1 mouse cellular context compared by ENCODE assay signal in genomic region chr17:27628376-27628775, GRCm38 (mm10).
TF ChIP-seq lines count a peak whose summit lies in the region.

No protein-coding gene starts in this region.

TF ChIP-seq in MEL, 35 proteins besides CTCF, POLR2A, EP300 and RAD21 (continued from another document):
- TF ChIP-seq ZC3H11A (IDR thresholded peaks at IDR 0.05; ENCODE audit: low read depth, low read length) (no peak), MXI1 (IDR thresholded peaks at IDR 0.05; ENCODE audit: low read depth, low read length) (no peak), BHLHE40 (IDR thresholded peaks at IDR 0.05; ENCODE audit: borderline replicate concordance, low read depth, low read length) (no peak), GABPA (IDR thresholded peaks at IDR 0.05; ENCODE audit: low read depth, low read length) (no peak), ZMIZ1 (IDR thresholded peaks at IDR 0.05; ENCODE audit: low read depth, low read length) (no peak), ZNF384 (IDR thresholded peaks at IDR 0.05; ENCODE audit: low read depth, low read length) (no peak), E2F4 (IDR thresholded peaks at IDR 0.05; ENCODE audit: borderline replicate concordance, low read depth, low read length) (no peak), TCF12 (IDR thresholded peaks at IDR 0.05; ENCODE audit: low read depth, low read length) (no peak), CHD1 (IDR thresholded peaks at IDR 0.05; ENCODE audit: low read depth, low read length) (no peak), NELFE (IDR thresholded peaks at IDR 0.05; ENCODE audit: low read depth, low read length) (no peak), MYC (IDR thresholded peaks at IDR 0.05; ENCODE audit: low read depth, low read length) (no peak), POLR2AphosphoS5 (IDR thresholded peaks at IDR 0.05; ENCODE audit: borderline replicate concordance, low read depth, low read length) (no peak), USF2 (IDR thresholded peaks at IDR 0.05; ENCODE audit: borderline replicate concordance in 1 of 2, insufficient read depth in 1 of 2, low read depth in 1 of 2, low read length in 2 of 2) (no peak), ZKSCAN1 (IDR thresholded peaks at IDR 0.05; ENCODE audit: low read depth, low read length) (no peak)
